Mouse (Mus musculus) hindbrain, embryonic 10.5 days (tissue): ENCODE results near the gene Tdrd9. TPM values are rescaled to one million over a fixed set of nuclear protein-coding genes. Genes with fewer than 3 reads are reported as not detected.

Experiments
- polyA plus RNA-seq: library from polyadenylated mRNA; unstranded; fragments of >200 nt; fragmentation: Nextera tagmentation; extraction: Ambion mirVana; gene quantifications from 2 replicates; pipeline ENCODE4 v1.2.1, GENCODE M21; 2016

Tdrd9 gene
- polyA plus RNA-seq, 1 experiment from 2014 or later: 1.2 TPM

Other genes with a start within 250 kb of the Tdrd9 start
- gene Klc1, start 212.7 kb upstream of the Tdrd9 start, polyA plus RNA-seq: 192 and 303 TPM in 2 replicates
- gene Xrcc3, start 157.7 kb upstream of the Tdrd9 start, polyA plus RNA-seq: 13.2 and 15.1 TPM in 2 replicates
- gene Zfyve21, start 157.4 kb upstream of the Tdrd9 start, polyA plus RNA-seq: 71.5 and 75.4 TPM in 2 replicates
- 4.5 and 6.2 TPM in 2 replicates for gene Ppp1r13b, start 63.4 kb upstream of the Tdrd9 start, polyA plus RNA-seq
- gene Atp5mpl, start 4.6 kb upstream of the Tdrd9 start, polyA plus RNA-seq: 593 and 677 TPM in 2 replicates
- not detected in 2 replicates for gene Rd3l, start 9.8 kb downstream of the Tdrd9 start, polyA plus RNA-seq
- gene Aspg, start 135.1 kb downstream of the Tdrd9 start, polyA plus RNA-seq: 1.4 and 2.1 TPM in 2 replicates
- 2.7 and 3.1 TPM in 2 replicates for gene Kif26a, start 174.6 kb downstream of the Tdrd9 start, polyA plus RNA-seq